Mouse (Mus musculus) kidney, postnatal 14 days (tissue): ENCODE measurements around the gene Tril.
A peak's percentile ranks its signal among the peaks of the same experiment; 100 is the strongest.

Experiments
- DNase-seq: peaks from one replicate; pipeline ENCODE4 v3.0.0; 2022; ENCODE audit warnings: mixed read lengths

Tril gene

DNA sequence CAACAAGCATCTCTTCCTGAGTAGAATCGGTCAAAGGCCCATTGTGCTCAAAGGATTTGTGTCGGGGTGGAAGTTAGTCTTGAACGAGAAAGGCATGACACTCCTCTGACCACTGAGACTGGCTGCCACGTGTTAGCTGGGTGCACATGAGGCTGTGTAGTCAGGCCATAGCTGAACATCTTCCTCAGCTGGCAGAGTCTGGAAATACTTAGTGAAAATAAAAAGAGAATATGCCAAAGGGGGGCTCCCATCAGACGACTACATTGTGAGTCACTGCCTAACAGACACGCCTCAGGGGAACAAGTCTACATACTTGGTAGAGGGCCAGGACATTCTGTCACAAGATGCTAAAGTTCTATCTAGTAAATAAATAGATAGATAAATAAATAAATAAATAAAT is 16.5 kb downstream of the Tril start:
- no peak for DNase-seq

DNA sequence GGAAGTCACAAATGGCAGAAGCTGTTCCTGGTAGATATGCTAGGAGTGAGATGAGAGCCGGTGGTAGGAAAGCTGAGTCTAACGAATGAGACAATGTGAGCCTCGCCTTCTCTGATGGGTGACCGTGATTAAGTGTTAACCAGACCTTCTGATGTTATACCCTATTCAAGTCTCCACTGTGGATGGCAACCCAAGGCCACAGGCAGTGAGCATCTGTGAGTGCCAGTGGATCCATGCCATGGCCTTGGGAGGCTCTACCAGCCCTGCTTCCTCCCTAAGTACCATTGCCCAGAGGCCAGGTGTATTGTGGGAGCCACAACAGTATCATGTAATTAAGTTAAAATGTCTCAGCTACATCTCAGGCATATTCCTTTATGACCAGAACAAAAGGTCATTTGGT is 17.1 kb downstream of the Tril start:
- no peak for DNase-seq

DNA sequence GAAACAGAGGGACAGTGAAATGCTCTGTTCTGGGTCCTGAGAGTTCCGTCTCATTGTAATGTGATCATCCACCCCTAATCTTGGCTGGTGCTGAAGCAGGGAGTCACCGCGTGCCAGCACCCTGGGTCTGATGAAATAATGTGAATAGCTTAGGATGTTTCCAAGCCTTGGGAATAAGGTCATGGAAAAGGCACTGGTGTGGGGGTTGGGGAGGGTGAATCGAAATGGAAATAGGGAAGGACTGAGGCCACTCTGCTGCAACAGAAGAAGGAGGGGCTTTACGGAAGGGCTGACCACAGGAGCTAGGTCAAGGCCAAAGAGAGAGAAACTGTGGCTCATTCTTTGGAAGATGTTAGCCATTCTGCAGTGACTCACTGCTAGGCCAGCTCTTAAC is 18.7 kb downstream of the Tril start:
- no peak for DNase-seq

DNA sequence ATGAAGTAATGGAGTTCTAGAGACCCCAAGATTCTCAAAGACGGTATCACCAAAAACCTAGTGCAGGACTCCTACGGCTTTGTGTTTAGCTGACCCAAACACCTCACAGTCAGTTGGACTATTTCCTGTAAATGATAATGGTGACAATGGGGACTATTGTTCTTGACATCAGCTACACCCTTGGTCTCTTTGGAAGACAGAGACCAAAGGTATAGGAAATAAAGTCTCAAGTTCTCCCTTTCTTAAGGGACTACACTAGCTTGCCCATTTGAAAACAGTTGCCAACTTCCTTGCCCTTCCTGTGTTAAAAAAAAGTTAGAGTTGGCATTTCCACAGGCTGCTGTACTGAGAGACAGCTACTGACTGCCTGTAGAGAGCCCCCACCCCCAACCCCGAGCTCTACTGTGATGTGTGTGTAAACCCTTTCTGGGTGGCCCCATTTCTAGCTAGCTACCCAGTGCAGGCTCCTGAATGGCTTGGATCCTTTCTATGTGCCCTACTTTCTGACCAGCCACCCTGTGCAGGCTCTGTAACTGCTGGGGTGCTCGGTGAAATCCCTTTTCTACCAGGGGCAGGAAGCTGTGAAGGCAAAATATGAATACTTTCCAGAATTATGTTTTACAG is 19.2 kb downstream of the Tril start:
- no peak for DNase-seq

DNA sequence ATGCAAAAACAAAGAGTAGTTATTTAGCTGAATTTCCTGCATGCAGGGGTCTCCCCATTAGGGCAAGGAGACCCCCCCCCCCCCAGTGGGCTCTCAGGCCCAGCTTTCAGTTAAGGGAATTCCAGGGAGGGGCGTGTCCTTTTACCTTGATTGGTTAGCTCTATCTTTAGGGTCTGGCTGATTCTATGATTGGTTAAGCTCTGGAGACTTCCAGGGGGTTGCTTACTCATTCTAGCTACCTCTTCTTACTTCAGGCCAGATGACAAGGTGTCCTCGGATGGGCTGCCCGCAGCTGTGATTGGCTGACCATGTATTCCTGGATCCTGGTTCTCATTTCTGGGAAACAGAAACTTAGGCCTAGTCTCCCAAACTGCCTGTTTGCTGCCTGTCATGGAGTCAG is 21.8 kb downstream of the Tril start:
- DNase-seq: no peak

DNA sequence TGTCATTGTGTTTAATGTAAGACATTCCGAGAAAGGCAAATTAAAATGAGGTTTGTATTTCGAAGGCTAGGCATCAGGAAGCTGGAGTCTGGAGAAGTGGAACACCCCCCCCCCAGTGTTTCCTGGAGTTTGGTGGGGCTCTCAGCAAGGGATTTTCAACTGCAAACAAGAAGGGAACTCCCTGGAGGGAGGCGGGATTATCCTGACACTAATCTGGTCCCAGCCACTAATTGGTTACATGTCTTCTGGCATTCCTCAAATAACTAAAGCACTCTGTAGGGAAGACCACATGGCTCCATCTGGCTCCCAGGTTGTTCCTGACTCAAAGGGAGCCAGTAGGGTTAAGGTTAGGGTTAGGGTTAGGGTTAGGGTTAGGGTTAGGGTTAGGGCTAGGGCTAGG is 23.8 kb downstream of the Tril start:
- no peak for DNase-seq

DNA sequence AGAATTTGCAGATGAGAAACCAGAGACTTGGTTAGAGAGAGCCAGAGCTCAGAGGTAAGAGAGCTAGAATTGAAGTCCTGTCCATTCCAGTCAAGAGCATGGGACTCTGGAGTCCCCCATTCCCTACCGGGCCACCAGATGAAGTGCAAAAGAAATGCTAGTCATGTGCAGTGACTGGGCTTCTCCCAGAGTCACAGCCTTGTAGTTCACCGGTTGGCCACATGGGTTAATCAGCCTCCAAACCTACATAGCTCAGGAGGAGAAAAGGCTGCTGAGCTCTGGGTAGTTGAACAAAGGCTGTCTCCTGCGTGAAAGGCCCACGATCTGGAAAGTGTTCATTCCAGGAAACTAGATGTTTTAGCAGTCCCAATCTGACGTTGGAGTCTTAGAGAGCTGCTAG is 24.8 kb downstream of the Tril start:
- DNase-seq: peak; percentile 67

DNA sequence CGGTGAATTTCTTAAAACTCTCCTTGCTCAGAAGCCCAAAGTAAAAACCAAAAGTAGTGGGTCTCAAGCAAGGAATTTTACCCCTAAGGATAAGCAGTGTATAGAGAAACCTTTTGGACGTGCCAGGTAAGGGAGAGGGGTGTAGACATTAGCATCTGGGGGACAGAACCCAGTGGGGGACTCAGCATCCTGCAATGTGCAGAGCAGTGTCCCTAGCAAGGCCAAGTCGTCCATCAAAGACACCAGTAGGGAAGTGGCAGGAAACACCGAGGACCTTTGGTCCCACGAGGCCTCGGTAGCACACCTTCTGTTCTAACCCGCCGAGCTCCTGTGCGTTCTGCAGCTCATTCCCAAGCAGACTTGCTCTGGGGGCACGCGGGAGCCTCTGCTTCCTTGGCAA is 25.6 kb downstream of the Tril start:
- DNase-seq: no peak

DNA sequence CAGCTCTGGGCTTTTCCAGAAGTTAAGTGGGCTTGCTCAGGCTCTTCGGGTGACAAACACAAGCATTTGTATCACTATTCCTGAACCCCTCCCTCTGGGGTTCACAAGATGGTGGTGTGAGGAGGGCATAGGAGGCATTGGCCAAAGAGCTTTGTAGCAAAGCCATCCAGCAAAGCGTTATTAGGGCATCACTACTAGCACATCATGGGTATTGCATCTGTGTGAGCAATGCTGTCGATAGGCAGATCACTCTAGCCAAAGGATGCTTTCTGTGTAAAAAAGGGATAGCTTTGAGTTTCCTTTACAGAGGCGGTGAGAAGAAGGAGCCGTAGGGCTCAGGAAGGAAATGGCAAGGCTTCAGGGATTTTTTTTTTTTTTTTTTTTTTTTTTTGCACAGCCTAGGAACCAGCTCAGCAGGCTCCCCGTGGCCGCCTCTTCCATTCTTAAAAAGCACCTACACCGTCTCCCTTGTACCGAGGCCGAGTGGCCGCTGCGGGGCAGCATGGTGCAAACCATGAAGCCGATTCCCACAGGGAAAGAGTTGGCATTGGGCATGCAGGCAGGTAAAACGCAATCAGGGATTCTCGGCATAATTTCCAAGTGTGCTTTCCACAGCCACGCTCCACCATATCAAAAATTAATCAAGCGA is 26.2 kb downstream of the Tril start:
- DNase-seq: peak; percentile 88

DNA sequence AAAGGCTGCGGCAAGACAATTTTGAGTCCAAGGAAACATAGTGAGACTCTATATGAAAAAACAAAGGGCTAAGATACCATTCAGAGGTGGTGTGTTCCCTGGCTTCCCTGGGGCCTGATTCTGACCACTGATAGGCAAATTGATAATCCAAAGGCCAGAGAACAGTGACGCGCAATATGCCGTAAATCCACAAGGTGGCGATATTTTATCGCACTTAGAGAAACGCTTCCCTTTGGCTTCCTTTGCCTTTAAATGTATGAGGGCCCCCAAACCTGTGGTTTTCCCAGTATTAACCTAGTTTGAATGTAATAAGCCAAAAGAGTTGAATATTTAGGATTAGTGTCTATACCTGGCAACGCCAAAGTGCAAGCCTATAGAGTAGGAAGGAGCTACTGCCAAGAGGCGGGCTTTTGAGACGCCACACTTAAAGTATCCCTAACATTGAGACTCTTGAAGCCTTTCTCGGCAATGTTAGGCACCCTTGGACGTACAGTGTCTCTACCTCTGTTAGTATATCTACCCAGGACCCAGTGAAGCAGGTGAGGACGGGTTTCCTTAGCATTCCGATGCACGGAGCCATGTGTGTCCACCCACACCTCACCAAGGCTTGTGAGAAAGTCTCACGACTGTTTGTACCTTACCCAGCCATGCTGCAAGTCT is 37.6 kb downstream of the Tril start:
- DNase-seq: peak; percentile 71

DNA sequence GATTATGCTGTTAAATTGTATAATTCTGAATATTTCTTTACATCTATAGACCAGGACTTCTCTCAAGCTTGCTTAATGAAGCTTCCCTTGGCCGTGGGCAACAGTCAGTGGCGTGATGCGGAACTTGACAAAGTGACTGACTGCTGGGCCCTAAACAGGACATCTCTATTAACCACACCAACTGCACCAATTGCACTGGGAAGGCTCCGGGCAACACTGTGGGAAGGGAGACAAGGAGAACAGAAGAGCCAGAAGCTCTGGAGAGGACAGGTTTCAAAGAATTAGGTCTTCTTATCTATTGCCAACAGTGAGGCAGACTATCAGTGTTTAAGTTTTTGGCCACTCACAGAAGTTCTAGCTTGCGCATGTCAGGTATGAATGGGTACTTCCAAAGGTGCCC is 38.4 kb downstream of the Tril start:
- DNase-seq: no peak

DNA sequence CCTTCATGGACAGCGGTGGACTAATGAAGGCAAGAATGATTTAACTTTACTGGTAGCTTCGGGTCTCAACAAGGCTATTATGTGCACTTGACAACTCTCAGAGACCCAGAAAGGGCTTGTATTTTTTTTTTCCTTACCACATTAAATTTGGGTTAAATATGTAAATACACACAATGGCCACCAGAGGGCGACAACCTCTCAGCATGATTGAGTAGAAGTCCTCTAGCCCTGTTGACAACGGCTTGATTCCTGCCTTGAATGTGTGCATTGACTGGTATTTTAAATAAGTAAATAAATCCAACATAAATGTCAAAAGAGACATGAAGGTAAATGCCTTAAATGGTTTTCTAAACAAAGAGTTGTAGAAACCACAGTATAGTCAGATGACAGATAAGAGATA is 39.5 kb downstream of the Tril start:
- DNase-seq: peak; percentile 55

DNA sequence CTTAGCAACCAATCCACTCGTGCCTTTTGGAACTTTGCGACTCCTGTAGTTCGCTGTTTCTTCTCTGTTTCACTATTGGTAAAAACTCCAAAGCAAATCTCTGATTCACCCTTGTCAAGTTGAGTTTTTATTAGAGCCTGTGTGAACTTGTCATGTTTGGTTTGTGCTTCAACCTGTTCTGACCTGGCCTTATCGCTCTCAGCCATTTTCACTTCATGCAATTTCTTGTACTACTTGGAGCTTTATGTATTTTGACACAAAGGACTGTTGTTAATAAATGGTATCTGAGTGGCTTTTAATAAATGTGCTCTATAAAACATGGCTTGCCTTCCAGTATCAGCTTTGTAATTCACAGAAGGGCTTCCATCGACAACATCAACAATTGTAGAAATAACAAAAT is 40.6 kb downstream of the Tril start:
- no peak for DNase-seq

DNA sequence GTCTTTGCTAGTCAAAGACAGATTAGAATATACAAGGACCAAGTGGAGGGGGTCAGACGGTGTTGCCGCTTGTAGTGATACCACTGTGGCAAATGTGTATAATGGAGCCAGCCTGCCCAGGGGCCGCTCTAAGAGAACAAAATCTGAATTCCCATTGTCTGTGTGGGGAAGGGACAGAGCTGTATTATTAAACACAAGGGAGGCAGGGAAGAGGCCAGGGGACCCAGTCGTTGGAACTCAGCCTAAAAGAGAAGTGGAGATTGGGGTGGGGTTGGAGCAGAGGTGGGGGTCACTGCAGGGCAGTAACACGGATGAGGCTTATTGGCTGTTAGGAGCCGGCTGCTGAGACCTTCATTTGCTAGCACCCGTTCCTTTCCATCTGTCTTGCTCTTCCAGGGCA is 41.1 kb downstream of the Tril start:
- no peak for DNase-seq

DNA sequence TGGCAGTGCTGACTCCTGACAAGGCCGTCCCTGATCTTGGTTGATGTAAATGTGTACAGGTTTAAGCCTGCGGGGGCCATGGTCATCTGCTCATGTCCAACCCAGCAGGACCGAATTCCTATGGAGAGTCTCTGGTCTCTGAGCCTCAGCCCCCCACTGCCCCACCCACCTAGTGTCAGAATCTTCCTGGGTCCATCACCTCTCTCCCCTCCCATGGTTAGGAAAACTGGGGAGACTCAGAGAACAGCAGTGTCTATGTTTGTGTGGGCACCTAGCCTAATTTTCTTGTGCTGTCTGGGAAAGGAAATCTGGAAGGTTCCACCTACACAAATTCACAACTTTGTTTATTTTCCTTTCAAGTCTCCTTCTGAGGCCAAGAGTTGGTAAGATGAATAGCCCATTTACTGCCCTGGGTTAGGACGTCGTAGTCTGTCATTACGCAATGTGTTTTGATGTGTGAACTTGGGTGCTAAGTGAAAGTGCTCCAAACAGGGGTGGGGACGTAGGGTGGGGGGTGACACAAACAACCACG is 42.1 kb downstream of the Tril start:
- DNase-seq: no peak

DNA sequence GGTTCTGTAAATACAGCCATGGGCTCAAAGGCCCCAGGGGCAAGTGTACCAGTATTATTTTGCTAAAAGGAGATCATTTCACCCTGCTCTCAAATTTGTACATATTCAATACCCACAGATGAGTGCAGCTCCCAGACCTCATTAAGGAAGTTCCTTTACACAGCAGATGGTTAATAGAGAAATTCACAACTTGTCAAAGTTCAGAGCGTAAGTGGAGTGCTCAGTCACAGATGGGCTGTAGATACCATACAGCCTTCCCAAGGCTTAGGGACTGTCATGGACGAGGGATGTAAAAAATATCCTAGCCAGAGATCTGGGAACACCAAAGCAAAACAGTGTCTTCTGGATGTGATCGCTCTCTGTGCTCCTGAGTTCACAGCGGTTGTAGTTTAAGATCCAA is 52.4 kb downstream of the Tril start:
- no peak for DNase-seq

DNA sequence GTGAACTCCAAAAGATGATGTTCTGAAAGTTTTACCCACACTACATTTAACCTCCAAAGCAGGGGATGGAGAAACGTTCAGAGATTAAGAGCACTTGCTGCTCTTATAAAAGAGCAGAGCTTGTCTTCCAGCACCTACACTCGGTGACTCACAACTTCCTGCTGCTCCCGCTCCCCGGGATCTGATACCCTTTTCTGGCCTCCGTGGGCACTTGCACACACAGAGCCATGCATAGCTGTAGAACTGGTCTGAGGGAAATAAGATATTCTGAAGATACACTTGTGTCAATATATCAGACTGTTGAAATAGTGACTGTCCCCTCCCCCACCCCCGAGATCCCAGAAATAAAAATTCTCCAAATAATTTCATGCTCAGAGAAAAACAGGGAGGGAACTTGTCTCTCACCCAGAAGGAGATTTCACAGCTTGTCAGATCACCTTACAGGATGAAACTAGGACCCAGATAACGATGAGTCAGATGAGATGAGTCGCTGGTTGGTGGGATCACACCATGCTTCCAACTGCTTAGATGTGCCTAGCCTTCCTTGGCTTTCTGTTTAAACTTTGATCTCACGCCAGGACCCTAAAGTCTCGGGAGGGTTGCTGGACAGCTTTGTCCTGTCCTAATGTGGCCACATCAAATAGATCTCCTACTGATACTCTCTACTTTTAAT is 54.3 kb downstream of the Tril start:
- DNase-seq: no peak

DNA sequence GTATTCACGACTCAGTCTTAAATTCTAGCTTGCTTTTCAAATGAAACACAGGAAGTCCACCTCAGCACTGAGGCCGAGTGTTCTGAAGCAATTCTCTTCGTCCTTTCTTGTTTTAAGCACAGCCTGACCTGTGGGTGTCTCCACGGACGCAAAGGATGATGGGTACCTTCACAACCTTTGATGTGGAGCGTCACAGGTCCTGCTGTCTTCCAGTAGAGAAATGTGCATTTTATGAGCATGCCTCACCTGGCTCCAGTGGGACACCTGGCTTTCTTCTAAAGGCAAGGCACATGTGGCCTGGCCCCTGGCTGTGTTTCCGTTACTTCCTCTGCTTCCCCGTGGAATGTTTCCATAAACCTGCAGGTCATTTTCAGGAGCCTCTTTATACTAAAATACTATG is 54.9 kb downstream of the Tril start:
- DNase-seq: no peak
